Mouse (Mus musculus): ENCODE measurements around the gene Chpf2. TPM values are rescaled to one million over a fixed set of nuclear protein-coding genes. Genes with fewer than 3 reads are reported as not detected.

Gene Chpf2
- 8.6 and 20.6 TPM in 2 replicates for polyA plus RNA-seq (2011; ENCODE audit: insufficient read depth, insufficient read length, low replicate concordance, missing spikeins)

GRCm38 (mm10) chr5:24586547-24587199 is at the start of gene Chpf2:
TSS of gene Chpf2 (plus strand) at chr5:24586741.
- WGBS: under 1% methylated on average over 43 of the region's 43 CpGs
- TF ChIP-seq CTCF (IDR thresholded peaks at IDR 0.05; ENCODE audit: control insufficient read depth, insufficient read depth, low read length) (no peak), POLR2A (IDR thresholded peaks at IDR 0.05; ENCODE audit: borderline replicate concordance, control insufficient read depth, low read depth, low read length) (peak; percentile 72; the same call in 1 of the 2 replicates)
- H3K27ac ChIP-seq (ENCODE audit: control insufficient read depth, insufficient read depth, low read depth, low read length, poor library complexity): peak within 1 kb of the TSS; percentile 68
- peak within 1 kb of the TSS; percentile 95 for H3K4me3 ChIP-seq (replicated peaks; ENCODE audit: control insufficient read depth, low read depth, low read length)
- H3K4me1 ChIP-seq (ENCODE audit: control insufficient read depth, insufficient read depth, low read length): peaks cover 10% of the 10 kb centered on the region

DNA sequence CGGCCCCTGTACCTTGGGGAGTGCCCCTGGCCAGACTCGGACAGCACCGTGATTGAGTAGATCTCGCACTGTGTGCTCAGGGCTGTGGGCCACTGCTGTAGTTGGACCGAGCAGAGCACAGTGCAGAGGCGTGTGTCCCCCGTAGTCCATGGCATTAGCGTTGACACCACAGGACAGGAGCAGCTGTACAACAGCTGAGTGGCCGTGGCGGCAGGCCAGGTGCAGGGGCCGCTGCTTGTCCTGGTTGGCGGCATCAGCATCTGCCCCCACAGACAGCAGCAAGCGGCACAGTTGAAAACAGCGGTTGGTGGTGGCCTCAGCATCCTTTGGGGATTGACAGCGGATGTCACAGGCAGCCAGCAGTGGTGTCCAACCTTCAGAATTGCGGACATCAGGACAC is 48.9 kb upstream of the Chpf2 start:
- Histone ChIP-seq H3K4me3 (replicated peaks; ENCODE audit: control insufficient read depth, low read depth, low read length) (no peak overlapping the region), H3K4me1 (ENCODE audit: control insufficient read depth, insufficient read depth, low read length) (no peaks in the 10 kb centered on the region), H3K27ac (ENCODE audit: control insufficient read depth, insufficient read depth, low read depth, low read length, poor library complexity) (no peak overlapping the region)
- TF ChIP-seq CTCF (IDR thresholded peaks at IDR 0.05; ENCODE audit: control insufficient read depth, insufficient read depth, low read length) (no peak), POLR2A (IDR thresholded peaks at IDR 0.05; ENCODE audit: borderline replicate concordance, control insufficient read depth, low read depth, low read length) (no peak)
- 68% methylated on average over 16 of the region's 16 CpGs for WGBS

GRCm38 (mm10) chr5:24539571-24540296 is 46.8 kb upstream of the Chpf2 start:
- Histone ChIP-seq H3K27ac (ENCODE audit: control insufficient read depth, insufficient read depth, low read depth, low read length, poor library complexity) (no peak overlapping the region), H3K4me3 (replicated peaks; ENCODE audit: control insufficient read depth, low read depth, low read length) (no peak overlapping the region), H3K4me1 (ENCODE audit: control insufficient read depth, insufficient read depth, low read length) (no peaks in the 10 kb centered on the region)
- TF ChIP-seq POLR2A (IDR thresholded peaks at IDR 0.05; ENCODE audit: borderline replicate concordance, control insufficient read depth, low read depth, low read length) (no peak), CTCF (IDR thresholded peaks at IDR 0.05; ENCODE audit: control insufficient read depth, insufficient read depth, low read length) (no peak)
- 82% methylated on average over 22 of the region's 22 CpGs for WGBS

- TF ChIP-seq CTCF (IDR thresholded peaks at IDR 0.05; ENCODE audit: control insufficient read depth, insufficient read depth, low read length) (no peak), POLR2A (IDR thresholded peaks at IDR 0.05; ENCODE audit: borderline replicate concordance, control insufficient read depth, low read depth, low read length) (no peak)
- WGBS: 11% methylated on average over 14 of the region's 14 CpGs
These were observed 46.0 kb upstream of the Chpf2 start, which contains the start of gene Asb10 for GRCm38 (mm10) chr5:24540387-24541143. TSS of gene Asb10 (minus strand) at chr5:24540978.

DNA sequence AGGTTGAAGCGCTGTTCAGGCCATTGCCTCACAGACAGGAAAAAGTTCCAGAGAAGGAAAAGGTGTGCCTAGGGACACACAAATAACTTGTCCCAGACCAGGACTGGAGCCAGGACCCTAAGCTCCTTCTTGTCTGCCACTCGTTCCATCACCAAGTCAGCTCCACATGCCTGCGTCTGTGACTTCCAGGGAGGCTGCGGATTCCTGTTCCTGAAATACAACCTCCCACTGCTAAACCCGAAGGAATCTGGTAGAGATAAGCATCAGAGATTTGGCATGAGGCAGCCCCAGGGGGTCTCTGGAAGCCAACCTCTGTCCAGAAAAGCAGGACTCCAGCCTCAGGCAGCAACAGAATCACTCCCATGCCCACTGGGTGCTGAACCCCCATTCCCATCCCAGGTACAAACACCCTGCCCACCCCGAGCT is 45.4 kb upstream of the Chpf2 start:
- Histone ChIP-seq H3K4me3 (replicated peaks; ENCODE audit: control insufficient read depth, low read depth, low read length) (no peak overlapping the region), H3K27ac (ENCODE audit: control insufficient read depth, insufficient read depth, low read depth, low read length, poor library complexity) (no peak overlapping the region), H3K4me1 (ENCODE audit: control insufficient read depth, insufficient read depth, low read length) (no peaks in the 10 kb centered on the region)
- no peak for TF ChIP-seq POLR2A (IDR thresholded peaks at IDR 0.05; ENCODE audit: borderline replicate concordance, control insufficient read depth, low read depth, low read length)
- TF ChIP-seq CTCF (IDR thresholded peaks at IDR 0.05; ENCODE audit: control insufficient read depth, insufficient read depth, low read length): no peak
- 22% methylated on average over 6 of the region's 6 CpGs for WGBS

More at GRCm38 (mm10) chr5:24540387-24541143, 46.0 kb upstream of the Chpf2 start, which contains the start of gene Asb10:
- H3K4me3 ChIP-seq (replicated peaks; ENCODE audit: control insufficient read depth, low read depth, low read length): no peak within 1 kb of the TSS
- H3K4me1 ChIP-seq (ENCODE audit: control insufficient read depth, insufficient read depth, low read length): no peaks in the 10 kb centered on the region
- no peak within 1 kb of the TSS for H3K27ac ChIP-seq (ENCODE audit: control insufficient read depth, insufficient read depth, low read depth, low read length, poor library complexity)

GRCm38 (mm10) chr5:24542643-24543042 is 43.9 kb upstream of the Chpf2 start:
- no peak overlapping the region for H3K4me3 ChIP-seq (replicated peaks; ENCODE audit: control insufficient read depth, low read depth, low read length)
- no peak overlapping the region for H3K27ac ChIP-seq (ENCODE audit: control insufficient read depth, insufficient read depth, low read depth, low read length, poor library complexity)
- H3K4me1 ChIP-seq (ENCODE audit: control insufficient read depth, insufficient read depth, low read length): no peaks in the 10 kb centered on the region
- WGBS: 69% methylated on average over 7 of the region's 7 CpGs
- no peak for TF ChIP-seq POLR2A (IDR thresholded peaks at IDR 0.05; ENCODE audit: borderline replicate concordance, control insufficient read depth, low read depth, low read length)
- no peak for TF ChIP-seq CTCF (IDR thresholded peaks at IDR 0.05; ENCODE audit: control insufficient read depth, insufficient read depth, low read length)

DNA sequence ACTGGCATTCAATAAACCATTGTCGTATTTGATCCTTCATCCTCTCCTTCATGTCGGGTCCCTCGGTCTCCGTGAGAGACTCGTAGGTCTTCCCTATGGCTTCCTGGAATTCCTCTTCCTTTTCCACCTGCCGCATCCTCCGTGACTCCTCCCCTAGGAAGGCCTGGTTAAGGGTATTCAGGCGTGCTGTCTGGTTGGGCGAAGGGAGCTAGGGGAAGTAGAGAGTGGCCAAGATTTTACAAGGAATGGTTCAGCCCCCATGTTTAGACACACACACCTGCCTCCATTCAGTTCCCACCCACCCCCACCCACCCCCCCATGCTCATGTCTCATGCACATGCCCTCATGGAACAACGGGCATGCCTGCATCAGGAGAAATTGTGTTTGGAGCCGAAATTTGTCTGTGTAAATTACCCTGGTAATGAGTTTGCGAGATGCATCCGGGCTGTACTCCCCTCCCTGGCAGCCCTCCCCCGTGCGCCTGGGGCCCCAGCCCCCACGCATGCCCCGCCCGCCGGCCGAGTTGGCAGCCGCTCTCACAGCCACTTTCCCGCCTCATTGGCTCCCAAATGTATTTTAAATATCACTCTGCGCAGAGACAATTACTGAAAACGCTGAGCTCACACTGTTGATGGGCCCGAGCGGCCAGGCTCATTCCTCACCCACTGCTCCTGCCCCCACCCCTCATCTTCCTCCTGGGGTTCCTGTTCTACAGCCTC is 35.8 kb upstream of the Chpf2 start:
- H3K4me3 ChIP-seq (replicated peaks; ENCODE audit: control insufficient read depth, low read depth, low read length): no peak overlapping the region
- TF ChIP-seq CTCF (IDR thresholded peaks at IDR 0.05; ENCODE audit: control insufficient read depth, insufficient read depth, low read length) (no peak), POLR2A (IDR thresholded peaks at IDR 0.05; ENCODE audit: borderline replicate concordance, control insufficient read depth, low read depth, low read length) (no peak)
- H3K27ac ChIP-seq (ENCODE audit: control insufficient read depth, insufficient read depth, low read depth, low read length, poor library complexity): no peak overlapping the region
- WGBS: 25% methylated on average over 26 of the region's 26 CpGs
- H3K4me1 ChIP-seq (ENCODE audit: control insufficient read depth, insufficient read depth, low read length): no peaks in the 10 kb centered on the region

All from bone marrow, adult 2 months (tissue).